Mouse (Mus musculus): Measurements from ENCODE around the gene Hinfp.

DNA sequence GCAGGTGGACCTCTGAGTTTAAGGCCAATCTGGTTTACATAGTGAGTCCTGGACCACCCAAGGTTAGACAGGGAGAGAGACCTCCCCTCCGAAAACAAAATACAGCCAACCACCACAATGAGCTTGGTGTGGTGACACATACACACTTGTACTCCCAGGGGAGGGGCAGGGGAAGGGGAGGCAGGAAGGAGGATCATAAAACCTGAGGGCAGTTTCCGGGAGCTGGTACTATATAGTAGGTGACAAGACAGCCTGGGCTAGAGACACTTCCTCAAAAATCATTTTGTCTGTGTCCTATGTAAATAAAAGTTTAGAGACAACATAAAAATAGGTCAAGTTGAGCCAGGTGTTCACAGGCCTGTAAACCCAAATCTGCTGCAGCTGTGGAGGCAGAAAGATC, 1.8 kb upstream of the Hinfp start:
- TF ChIP-seq CTCF (IDR thresholded peaks at IDR 0.05; ENCODE audit: control insufficient read depth, insufficient read depth, insufficient replicate concordance, low read depth, low read length) = no peak
- TF ChIP-seq POLR2A (IDR thresholded peaks at IDR 0.05; ENCODE audit: control insufficient read depth, low read depth, low read length) = no peak

Data from testis, adult 2 months (tissue).